Mouse (Mus musculus): ENCODE data around the gene Tepp. TPM values are rescaled to one million over a fixed set of nuclear protein-coding genes. Genes with fewer than 3 reads are reported as not detected.

The Tepp gene
- polyA plus RNA-seq, 1 experiment from 2014 or later = 0.70 TPM

DNA sequence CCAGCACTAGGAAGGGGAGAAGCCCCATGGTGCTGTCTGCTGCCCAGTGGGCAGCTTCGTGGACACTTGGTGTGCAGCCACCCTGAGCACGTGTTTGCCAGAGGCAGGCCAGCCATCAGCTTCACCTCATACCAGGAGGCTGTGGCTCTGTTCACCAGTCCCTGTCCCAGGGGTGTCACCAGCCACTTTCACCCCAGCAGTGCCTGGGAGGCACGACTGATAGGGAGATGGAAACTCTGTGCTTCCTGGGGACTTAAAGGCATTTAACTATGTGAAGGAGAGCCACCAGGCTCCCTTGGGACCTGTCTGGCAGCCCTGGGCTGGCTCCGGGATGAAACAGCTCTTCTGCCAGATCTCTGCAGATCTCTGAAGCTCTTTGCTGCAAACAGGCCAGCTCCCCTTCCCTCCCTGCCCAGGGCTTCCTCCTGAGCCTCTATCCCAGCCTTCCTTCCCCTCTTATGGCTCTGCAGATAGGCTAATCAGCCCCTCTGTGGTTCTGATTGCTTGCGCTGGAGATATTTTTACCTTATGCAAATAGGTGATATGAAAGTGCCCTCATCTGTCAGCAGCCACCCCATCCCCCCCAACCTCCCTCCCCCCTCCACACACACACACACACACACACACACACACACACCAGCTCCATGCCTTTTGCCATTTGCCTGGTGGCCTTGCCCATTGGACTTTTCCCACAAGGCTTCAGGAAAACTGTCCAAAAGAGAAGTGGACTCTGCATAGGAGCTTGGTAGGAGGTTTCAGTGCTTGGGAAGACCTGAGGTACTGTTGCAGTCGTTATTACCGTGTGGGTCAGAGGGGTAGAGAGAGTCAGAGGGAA, 50.0 kb downstream of the Tepp start:
- no peak for ATAC-seq (ENCODE audit: low FRiP score, low TSS enrichment)
- no peak overlapping the region for H3K9ac ChIP-seq (replicated peaks; ENCODE audit: low read length)
- H3K4me1 ChIP-seq (ENCODE audit: insufficient read depth, low read length) = 0 out of 2 replicates have a peak, but pooled peaks cover 9% of the 10 kb centered on the region
- H3K27me3 ChIP-seq (ENCODE audit: insufficient read depth, low read length) = no peaks in the 10 kb centered on the region
- WGBS = 47% methylated on average over 7 of the region's 7 CpGs
- H3K4me3 ChIP-seq (ENCODE audit: low read length) = no peak overlapping the region
- H3K36me3 ChIP-seq (ENCODE audit: insufficient read depth, low read length) = no peaks in the 10 kb centered on the region
- H3K27ac ChIP-seq (ENCODE audit: low read length) = no peak overlapping the region
- H3K4me2 ChIP-seq (replicated peaks; ENCODE audit: low read depth, low read length) = no peak overlapping the region
- 0 out of 2 replicates have a peak, but pooled peaks cover 5% of the 10 kb centered on the region for H3K9me3 ChIP-seq (ENCODE audit: low read length)

DNA sequence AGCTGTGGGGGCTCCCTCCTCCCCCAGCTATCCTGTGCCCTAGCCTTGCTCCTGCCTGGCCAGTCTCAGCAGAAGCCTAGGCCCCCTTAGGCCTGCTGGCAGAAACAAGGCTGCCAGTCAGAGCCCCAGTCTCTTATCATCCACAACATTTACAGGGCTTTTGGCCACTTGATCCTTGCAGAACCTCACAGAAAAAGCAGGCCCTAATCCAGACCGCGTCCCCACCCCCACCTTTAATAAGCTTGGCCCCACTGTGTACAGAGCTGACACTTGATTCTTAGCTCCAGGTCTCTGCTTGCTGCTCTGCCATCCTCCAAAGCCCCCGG, 50.6 kb downstream of the Tepp start:
- Histone ChIP-seq H3K9ac (replicated peaks; ENCODE audit: low read length) (no peak overlapping the region), H3K9me3 (ENCODE audit: low read length) (0 out of 2 replicates have a peak, but pooled peaks cover 5% of the 10 kb centered on the region), H3K4me3 (ENCODE audit: low read length) (no peak overlapping the region), H3K27ac (ENCODE audit: low read length) (no peak overlapping the region), H3K4me2 (replicated peaks; ENCODE audit: low read depth, low read length) (no peak overlapping the region), H3K4me1 (ENCODE audit: insufficient read depth, low read length) (0 out of 2 replicates have a peak, but pooled peaks cover 9% of the 10 kb centered on the region), H3K36me3 (ENCODE audit: insufficient read depth, low read length) (no peaks in the 10 kb centered on the region), H3K27me3 (ENCODE audit: insufficient read depth, low read length) (no peaks in the 10 kb centered on the region)
- WGBS = 75% methylated on average over 3 of the region's 3 CpGs
- ATAC-seq (ENCODE audit: low FRiP score, low TSS enrichment) = no peak

DNA sequence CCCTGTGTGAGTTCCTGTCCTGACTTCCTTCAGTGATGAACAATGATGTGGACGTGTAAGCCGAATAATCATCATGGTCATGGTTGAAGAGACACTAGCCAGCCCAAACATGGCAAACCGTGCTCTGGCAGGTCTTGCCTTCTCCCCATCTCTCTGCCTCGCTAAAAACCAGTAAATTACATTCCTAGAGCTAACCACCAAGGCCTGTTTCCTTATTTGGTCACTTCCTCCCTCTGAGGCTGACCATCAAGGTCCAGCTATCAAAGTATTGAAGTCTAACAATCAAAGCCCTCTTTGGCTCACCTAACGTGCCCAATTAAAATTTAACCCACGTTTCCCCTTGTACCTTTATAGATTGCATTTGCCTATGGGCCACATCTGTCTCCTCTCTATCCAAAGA, 51.9 kb downstream of the Tepp start:
- Histone ChIP-seq H3K27me3 (ENCODE audit: insufficient read depth, low read length) (no peaks in the 10 kb centered on the region), H3K9ac (replicated peaks; ENCODE audit: low read length) (no peak overlapping the region), H3K4me2 (replicated peaks; ENCODE audit: low read depth, low read length) (no peak overlapping the region), H3K4me3 (ENCODE audit: low read length) (no peak overlapping the region), H3K9me3 (ENCODE audit: low read length) (0 out of 2 replicates have a peak, but pooled peaks cover 5% of the 10 kb centered on the region), H3K27ac (ENCODE audit: low read length) (no peak overlapping the region), H3K4me1 (ENCODE audit: insufficient read depth, low read length) (0 out of 2 replicates have a peak, but pooled peaks cover 9% of the 10 kb centered on the region), H3K36me3 (ENCODE audit: insufficient read depth, low read length) (no peaks in the 10 kb centered on the region)
- 34% methylated on average over 6 of the region's 6 CpGs for WGBS
- ATAC-seq (ENCODE audit: low FRiP score, low TSS enrichment) = no peak

DNA sequence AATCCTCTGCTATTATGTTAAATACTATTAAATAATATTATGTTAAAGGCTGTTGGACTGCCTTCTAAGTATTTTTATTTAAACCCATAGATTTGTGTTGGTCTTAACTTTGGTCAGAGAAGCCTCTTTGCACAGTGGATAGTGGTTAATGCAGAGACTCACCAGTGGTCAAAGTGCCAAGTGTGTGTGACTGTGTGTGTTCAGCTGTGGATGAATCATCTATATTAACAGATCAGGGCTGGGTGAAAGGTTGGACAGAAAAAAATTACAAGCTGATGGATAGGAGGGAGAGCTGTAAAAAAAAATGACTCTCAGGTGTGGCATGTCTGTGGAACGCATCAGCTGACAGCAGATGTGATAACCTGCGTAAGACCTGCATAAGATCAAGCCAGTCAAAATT, 53.5 kb downstream of the Tepp start:
- Histone ChIP-seq H3K4me3 (ENCODE audit: low read length) (no peak overlapping the region), H3K36me3 (ENCODE audit: insufficient read depth, low read length) (no peaks in the 10 kb centered on the region), H3K9me3 (ENCODE audit: low read length) (0 out of 2 replicates have a peak, but pooled peaks cover 5% of the 10 kb centered on the region), H3K9ac (replicated peaks; ENCODE audit: low read length) (no peak overlapping the region), H3K27ac (ENCODE audit: low read length) (no peak overlapping the region), H3K4me1 (ENCODE audit: insufficient read depth, low read length) (0 out of 2 replicates have a peak, but pooled peaks cover under 1% of the 10 kb centered on the region), H3K27me3 (ENCODE audit: insufficient read depth, low read length) (no peaks in the 10 kb centered on the region), H3K4me2 (replicated peaks; ENCODE audit: low read depth, low read length) (no peak overlapping the region)
- ATAC-seq (ENCODE audit: low FRiP score, low TSS enrichment) = no peak
- 96% methylated on average over 2 of the region's 2 CpGs for WGBS

DNA sequence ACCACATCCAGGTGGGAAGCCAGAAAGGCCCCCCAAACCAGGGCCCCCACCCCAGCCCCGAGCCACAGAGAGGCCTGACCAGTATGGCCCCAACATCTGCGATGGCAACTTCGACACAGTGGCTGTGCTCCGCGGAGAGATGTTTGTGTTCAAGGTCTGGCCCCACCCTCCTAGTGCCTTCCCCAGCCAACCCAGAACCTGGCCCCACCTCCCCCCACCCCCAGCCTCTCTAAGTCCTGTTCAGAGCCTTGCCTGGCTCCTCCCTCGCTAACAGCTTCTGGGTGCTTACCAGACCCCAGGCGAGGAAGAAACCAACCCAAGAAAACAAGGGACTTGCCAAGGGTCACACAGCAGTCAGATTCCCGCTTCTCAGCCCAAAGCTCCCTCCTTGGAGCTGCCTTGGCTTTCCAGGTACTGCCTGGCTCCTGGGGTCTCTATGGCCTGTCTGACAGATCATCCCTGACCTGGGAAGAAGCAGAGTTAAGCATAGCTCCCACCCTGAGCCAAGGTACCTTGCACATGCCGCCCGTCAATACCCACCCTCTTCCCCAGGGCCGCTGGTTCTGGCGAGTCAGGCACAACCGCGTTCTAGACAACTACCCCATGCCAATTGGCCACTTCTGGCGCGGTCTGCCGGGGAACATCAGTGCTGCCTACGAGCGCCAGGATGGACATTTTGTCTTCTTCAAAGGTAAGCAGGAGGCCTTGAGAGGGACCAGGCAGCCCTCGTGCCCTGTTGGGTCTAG, 59.4 kb downstream of the Tepp start:
- Histone ChIP-seq H3K36me3 (ENCODE audit: insufficient read depth, low read length) (0 out of 2 replicates have a peak, but pooled peaks cover 3% of the 10 kb centered on the region), H3K4me2 (replicated peaks; ENCODE audit: low read depth, low read length) (peak overlapping the region; percentile 47), H3K27ac (ENCODE audit: low read length) (no peak overlapping the region), H3K9me3 (ENCODE audit: low read length) (no peaks in the 10 kb centered on the region), H3K4me1 (ENCODE audit: insufficient read depth, low read length) (peaks cover 6% of the 10 kb centered on the region), H3K9ac (replicated peaks; ENCODE audit: low read length) (peak overlapping the region; percentile 45; the same call in 1 of the 2 replicates), H3K27me3 (ENCODE audit: insufficient read depth, low read length) (no peaks in the 10 kb centered on the region), H3K4me3 (ENCODE audit: low read length) (peak overlapping the region; percentile 23)
- 51% methylated on average over 20 of the region's 20 CpGs for WGBS
- ATAC-seq (ENCODE audit: low FRiP score, low TSS enrichment) = peak; percentile 85

DNA sequence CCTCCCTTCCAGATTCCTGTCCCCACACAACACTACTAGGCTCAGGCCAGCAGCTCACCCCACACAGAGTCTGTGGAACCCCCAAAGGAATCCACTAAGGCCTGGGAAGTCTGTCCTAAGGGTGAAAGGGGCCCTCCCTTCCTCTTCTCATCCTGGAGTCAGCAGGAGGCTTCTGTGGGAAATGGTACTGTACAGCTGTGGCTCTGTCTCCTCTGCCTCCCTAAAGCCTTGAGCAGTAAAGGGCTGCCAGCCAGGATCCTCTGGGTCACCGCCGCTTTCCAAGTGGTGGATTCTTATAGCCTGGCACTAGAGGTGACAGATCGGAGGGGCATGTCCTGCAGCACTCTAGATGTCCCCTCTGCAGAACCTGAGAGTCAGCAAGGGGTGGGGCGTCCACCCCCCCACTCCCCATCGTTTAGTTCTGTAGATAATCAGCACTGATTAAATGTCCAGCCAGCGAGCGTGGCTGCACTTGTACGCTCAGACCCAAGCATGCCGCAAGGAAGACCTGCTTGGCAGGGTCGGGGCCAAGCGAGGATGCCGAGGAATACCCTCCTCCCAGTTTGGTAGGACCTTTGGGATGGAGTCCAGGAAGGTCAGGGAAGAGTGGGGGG, 63.1 kb downstream of the Tepp start:
- H3K27me3 ChIP-seq (ENCODE audit: insufficient read depth, low read length) = no peaks in the 10 kb centered on the region
- 62% methylated on average over 12 of the region's 12 CpGs for WGBS
- H3K9me3 ChIP-seq (ENCODE audit: low read length) = no peaks in the 10 kb centered on the region
- H3K4me1 ChIP-seq (ENCODE audit: insufficient read depth, low read length) = peaks cover 6% of the 10 kb centered on the region
- no peak overlapping the region for H3K4me2 ChIP-seq (replicated peaks; ENCODE audit: low read depth, low read length)
- H3K27ac ChIP-seq (ENCODE audit: low read length) = no peak overlapping the region
- no peak overlapping the region for H3K4me3 ChIP-seq (ENCODE audit: low read length)
- ATAC-seq (ENCODE audit: low FRiP score, low TSS enrichment) = no peak
- H3K36me3 ChIP-seq (ENCODE audit: insufficient read depth, low read length) = 0 out of 2 replicates have a peak, but pooled peaks cover 3% of the 10 kb centered on the region
- no peak overlapping the region for H3K9ac ChIP-seq (replicated peaks; ENCODE audit: low read length)

DNA sequence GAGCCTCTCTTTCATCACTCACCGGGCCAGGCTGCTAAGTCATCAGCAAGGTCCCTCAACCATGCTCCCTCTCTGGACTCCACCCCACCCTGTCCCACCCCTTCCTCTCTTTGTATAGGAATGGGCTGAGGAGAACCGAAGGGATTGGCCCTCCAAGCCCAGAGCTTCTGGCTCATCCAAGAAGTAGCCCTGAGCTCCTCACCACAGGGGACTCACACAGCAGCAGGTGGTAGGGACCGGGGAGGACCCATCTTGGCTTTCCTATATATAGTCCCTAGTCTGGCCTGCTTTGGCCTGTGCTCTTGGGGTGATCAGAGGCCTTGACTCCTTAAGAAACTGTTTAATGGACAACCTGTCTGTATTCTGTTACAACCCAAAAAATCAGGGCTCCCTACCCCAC, 64.1 kb downstream of the Tepp start:
- 0 out of 2 replicates have a peak, but pooled peaks cover 3% of the 10 kb centered on the region for H3K36me3 ChIP-seq (ENCODE audit: insufficient read depth, low read length)
- WGBS = 74% methylated on average over 3 of the region's 3 CpGs
- no peak for ATAC-seq (ENCODE audit: low FRiP score, low TSS enrichment)
- H3K27ac ChIP-seq (ENCODE audit: low read length) = no peak overlapping the region
- no peak overlapping the region for H3K4me2 ChIP-seq (replicated peaks; ENCODE audit: low read depth, low read length)
- no peaks in the 10 kb centered on the region for H3K27me3 ChIP-seq (ENCODE audit: insufficient read depth, low read length)
- no peak overlapping the region for H3K4me3 ChIP-seq (ENCODE audit: low read length)
- H3K4me1 ChIP-seq (ENCODE audit: insufficient read depth, low read length) = peaks cover 6% of the 10 kb centered on the region
- H3K9me3 ChIP-seq (ENCODE audit: low read length) = no peaks in the 10 kb centered on the region
- no peak overlapping the region for H3K9ac ChIP-seq (replicated peaks; ENCODE audit: low read length)

DNA sequence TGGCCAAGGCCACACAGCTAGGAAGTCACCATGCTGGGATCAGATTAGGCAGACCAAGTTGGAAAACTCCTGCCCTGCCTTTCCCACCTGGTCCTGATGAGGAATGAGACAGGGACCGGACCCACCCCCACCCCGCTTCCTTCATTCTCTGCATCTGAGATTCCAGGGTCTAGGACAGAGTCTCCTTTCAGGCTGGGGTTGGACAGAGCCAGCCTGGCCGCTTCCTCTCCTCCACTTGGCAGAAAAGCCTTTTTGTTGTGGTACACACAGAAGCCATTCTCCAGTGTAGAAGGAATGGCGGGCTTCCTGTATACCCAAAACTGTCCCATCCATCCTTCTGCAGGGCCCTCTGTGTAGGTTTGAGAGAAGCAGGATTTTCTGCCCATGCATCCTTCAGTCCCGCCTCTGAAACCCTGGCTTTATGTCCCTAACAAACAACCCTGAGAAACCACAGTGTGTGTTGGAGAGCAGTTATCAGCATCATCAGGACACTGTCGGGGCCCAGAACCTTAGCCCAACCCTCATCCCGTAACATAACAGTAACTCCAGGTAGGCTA, 65.1 kb downstream of the Tepp start:
- Histone ChIP-seq H3K4me1 (ENCODE audit: insufficient read depth, low read length) (no peaks in the 10 kb centered on the region; the same call in 1 of the 2 replicates), H3K27me3 (ENCODE audit: insufficient read depth, low read length) (no peaks in the 10 kb centered on the region), H3K4me2 (replicated peaks; ENCODE audit: low read depth, low read length) (no peak overlapping the region), H3K36me3 (ENCODE audit: insufficient read depth, low read length) (0 out of 2 replicates have a peak, but pooled peaks cover 3% of the 10 kb centered on the region), H3K27ac (ENCODE audit: low read length) (no peak overlapping the region), H3K9ac (replicated peaks; ENCODE audit: low read length) (no peak overlapping the region), H3K9me3 (ENCODE audit: low read length) (no peaks in the 10 kb centered on the region), H3K4me3 (ENCODE audit: low read length) (no peak overlapping the region)
- 94% methylated on average over 7 of the region's 7 CpGs for WGBS
- no peak for ATAC-seq (ENCODE audit: low FRiP score, low TSS enrichment)

Data from kidney, embryonic 16.5 days (tissue).